Mouse (Mus musculus) myocyte (in vitro differentiated cells): ENCODE data around the gene Fbxo47.

ENCODE experiments used
- E2F4 ChIP-seq: IDR thresholded peaks from one replicate; pipeline ENCODE4 v1.6.1; 2011; ENCODE audit warnings: mild to moderate bottlenecking, control low read depth, moderate library complexity; ENCODE audit not compliant: insufficient read depth
- MYOD1 ChIP-seq, 3 experiments: IDR thresholded peaks; one replicate each; pipeline ENCODE4 v1.6.1; 2011; ENCODE audit warnings: control low read depth in 2 of 3, low read depth in 2 of 3, mild to moderate bottlenecking in 2 of 3, moderate library complexity in 1 of 3; ENCODE audit not compliant: insufficient read length in 2 of 3, control insufficient read depth in 1 of 3
- MYOG ChIP-seq, 3 experiments: IDR thresholded peaks; one replicate each; pipeline ENCODE4 v1.6.1; 2011; ENCODE audit warnings: control low read depth in 2 of 3, low read depth in 2 of 3, mild to moderate bottlenecking in 2 of 3; ENCODE audit not compliant: insufficient read length in 2 of 3, control insufficient read depth in 1 of 3, insufficient read depth in 1 of 3
- POLR2A ChIP-seq: IDR thresholded peaks from one replicate; pipeline ENCODE4 v1.6.1; 2011; ENCODE audit warnings: low read depth, mild to moderate bottlenecking, control low read depth, moderate library complexity; ENCODE audit not compliant: insufficient read length
- POLR2AphosphoS2 ChIP-seq: IDR thresholded peaks from one replicate; pipeline ENCODE4 v1.6.1; 2011; ENCODE audit warnings: low read depth, control low read depth; ENCODE audit not compliant: insufficient read length
- TCF12 ChIP-seq: IDR thresholded peaks from one replicate; pipeline ENCODE4 v1.6.1; 2011; ENCODE audit warnings: mild to moderate bottlenecking, control low read depth; ENCODE audit not compliant: poor library complexity, insufficient read depth, severe bottlenecking
- TCF3 ChIP-seq: IDR thresholded peaks from one replicate; pipeline ENCODE4 v1.6.1; 2011; ENCODE audit warnings: low read depth, control low read depth; ENCODE audit not compliant: insufficient read length
- USF1 ChIP-seq: IDR thresholded peaks from one replicate; pipeline ENCODE4 v1.6.1; 2011; ENCODE audit warnings: low read depth, mild to moderate bottlenecking, control low read depth, moderate library complexity

- TF ChIP-seq MYOD1 (IDR thresholded peaks at IDR 0.05; ENCODE audit: control insufficient read depth in 1 of 3, insufficient read length in 2 of 3, low read depth in 2 of 3) (no peak), POLR2A (no peak), TCF3 (no peak), TCF12 (no peak), MYOG (IDR thresholded peaks at IDR 0.05; ENCODE audit: control insufficient read depth in 1 of 3, insufficient read depth in 1 of 3, insufficient read length in 2 of 3, low read depth in 2 of 3) (no peak), E2F4 (no peak), USF1 (no peak), POLR2AphosphoS2 (no peak)
Observed at GRCm38 (mm10) chr11:97825295-97825694, 58.7 kb downstream of the Fbxo47 start.
